Mouse (Mus musculus) limb, embryonic 14.5 days (tissue): ENCODE data around the gene Mustn1. TPM values are rescaled to one million over a fixed set of nuclear protein-coding genes. Genes with fewer than 3 reads are reported as not detected.

Source experiments
- ATAC-seq: fragments of 200-750 bp; cut with Nextera tagmentation; 2 replicates; pipeline ENCODE4 v1.8.0; 2017; ENCODE audit warnings: low read depth, moderate number of reproducible peaks, moderate TSS enrichment; ENCODE audit not compliant: low FRiP score
- DNase-seq: peaks from one replicate; pipeline ENCODE4 v3.0.0-alpha.2; 2015; ENCODE audit warnings: low spot score
- H3K27ac ChIP-seq: fragments of 300-500 bp; sonication (generic); replicated peaks from 2 replicates; pipeline ENCODE4 v1.5.1; 2014; ENCODE audit warnings: low read depth, mild to moderate bottlenecking, low read length, moderate library complexity, mixed read lengths
- H3K27me3 ChIP-seq: fragments of 300-500 bp; sonication (generic); 2 replicates; pipeline ENCODE4 v1.6.1; 2014; ENCODE audit warnings: low read length, mixed read lengths; ENCODE audit not compliant: control insufficient read depth, insufficient read depth
- H3K36me3 ChIP-seq: fragments of 300-500 bp; sonication (generic); 2 replicates; pipeline ENCODE4 v1.6.1; 2014; ENCODE audit warnings: mild to moderate bottlenecking, low read length, moderate library complexity, mixed read lengths; ENCODE audit not compliant: control insufficient read depth, insufficient read depth
- H3K4me1 ChIP-seq: fragments of 300-500 bp; sonication (generic); 2 replicates; pipeline ENCODE4 v1.6.1; 2014; ENCODE audit warnings: antibody characterized with exemption, low read length, mixed read lengths; ENCODE audit not compliant: control insufficient read depth, insufficient read depth
- H3K4me2 ChIP-seq: fragments of 300-500 bp; sonication (generic); replicated peaks from 2 replicates; pipeline ENCODE4 v1.6.1; 2014; ENCODE audit warnings: low read depth, mild to moderate bottlenecking, low read length, moderate library complexity; ENCODE audit not compliant: severe bottlenecking
- H3K4me3 ChIP-seq: fragments of 300-500 bp; sonication (generic); replicated peaks from 2 replicates; pipeline ENCODE4 v1.5.1; 2014; ENCODE audit warnings: low read length
- H3K9ac ChIP-seq: fragments of 300-500 bp; sonication (generic); 2 replicates; pipeline ENCODE4 v1.6.1; 2014; ENCODE audit warnings: mild to moderate bottlenecking, low read depth, low read length, moderate library complexity; ENCODE audit not compliant: severe bottlenecking
- H3K9me3 ChIP-seq: fragments of 300-500 bp; sonication (generic); 2 replicates; pipeline ENCODE4 v1.6.1; 2016; ENCODE audit warnings: low read length; ENCODE audit not compliant: control insufficient read depth
- POLR2A ChIP-seq: fragments of 200-500 bp; IDR thresholded peaks from 2 replicates; pipeline ENCODE4 v1.8.0; 2012; ENCODE audit warnings: inconsistent platforms, mild to moderate bottlenecking, moderate library complexity, borderline replicate concordance; ENCODE audit not compliant: insufficient read depth, insufficient read length; ENCODE audit errors: extremely low read depth
- WGBS: fragments of 180-500 bp; shearing (Covaris S2); extraction: QIAGEN DNeasy Blood & Tissue Kit; methylation state at CpG from one replicate; pipeline ENCODE4 v1.1.7; 2014; 5-methylcytosine and 5-hydroxymethylcytosine counted together
- polyA plus RNA-seq, 2 experiments: library from polyadenylated mRNA; depleted of rRNA in 1 of 2; stranded (reverse) in 1 of 2; unstranded in 1 of 2; fragments of >200 nt; fragmentation: Nextera tagmentation in 1 of 2; extraction: Ambion mirVana in 1 of 2; gene quantifications; 2 replicates each; pipeline versions ENCODE4 v1.2.1 to v1.2.3; 2012 to 2014

The Mustn1 gene
- polyA plus RNA-seq, 2 experiments = 17.7 to 24.8 TPM

GRCm38 (mm10) chr14:30906001-30906400 lies 27.0 kb downstream of the Mustn1 start:
- Histone ChIP-seq H3K9ac (no peak overlapping the region), H3K36me3 (no peaks in the 10 kb centered on the region), H3K4me2 (no peak overlapping the region), H3K4me1 (no peaks in the 10 kb centered on the region), H3K9me3 (no peaks in the 10 kb centered on the region), H3K27me3 (no peaks in the 10 kb centered on the region), H3K4me3 (no peak overlapping the region), H3K27ac (no peak overlapping the region)
- 87% methylated on average over 6 of the region's 6 CpGs for WGBS
- ATAC-seq (no peak), DNase-seq (no peak)
- no peak for TF ChIP-seq POLR2A

- TF ChIP-seq POLR2A = no peak
- WGBS = 67% methylated on average over 3 of the region's 3 CpGs
- no peak overlapping the region for H3K27ac ChIP-seq
- no peaks in the 10 kb centered on the region for H3K4me1 ChIP-seq
- ATAC-seq (no peak), DNase-seq (no peak)
- H3K9ac ChIP-seq = no peak overlapping the region
- H3K36me3 ChIP-seq = no peaks in the 10 kb centered on the region
- no peaks in the 10 kb centered on the region for H3K27me3 ChIP-seq
- H3K9me3 ChIP-seq = no peaks in the 10 kb centered on the region
- H3K4me3 ChIP-seq = no peak overlapping the region
- H3K4me2 ChIP-seq = no peak overlapping the region
Observed at GRCm38 (mm10) chr14:30907814-30908265, 28.8 kb downstream of the Mustn1 start.

DNA sequence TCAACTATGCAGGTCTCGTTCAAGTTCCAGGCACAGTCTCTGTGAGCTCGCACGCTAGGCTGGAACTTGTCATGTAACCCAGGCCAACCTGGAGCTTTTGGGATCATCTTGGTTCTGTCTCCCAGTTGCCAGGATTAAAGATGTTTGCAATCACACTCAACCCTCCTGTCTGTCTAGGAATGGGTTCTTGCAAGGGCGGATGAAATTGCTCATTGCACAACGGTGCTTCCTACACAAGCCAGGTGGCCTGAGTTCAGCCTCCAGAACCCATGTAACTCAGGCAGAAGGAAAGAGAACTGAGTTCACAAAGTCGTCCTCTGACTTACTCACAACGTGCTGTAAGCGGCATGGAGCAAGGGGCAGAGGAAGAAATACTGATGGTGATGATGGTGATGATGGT lies 32.1 kb downstream of the Mustn1 start:
- no peak overlapping the region for H3K27ac ChIP-seq

DNA sequence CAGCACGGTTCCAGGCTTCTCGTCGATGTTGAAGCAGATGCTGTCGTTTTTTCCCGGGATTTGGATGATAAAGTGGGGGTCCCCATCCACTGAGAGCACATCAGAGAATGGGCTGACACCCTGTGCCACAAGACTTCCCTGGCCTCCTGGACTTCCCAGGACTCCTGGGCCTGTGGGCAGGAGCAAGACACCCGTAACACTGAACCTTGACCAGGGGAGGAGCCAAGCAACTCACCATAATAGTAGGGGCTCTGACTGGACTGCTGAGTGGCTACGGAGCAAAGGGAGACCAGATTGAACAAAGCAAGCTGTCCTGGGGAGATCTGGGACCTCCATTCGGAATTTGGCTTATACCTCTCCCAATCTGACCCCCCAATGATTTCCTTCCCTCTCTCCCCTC lies 33.6 kb downstream of the Mustn1 start:
- Histone ChIP-seq H3K4me1 (no peaks in the 10 kb centered on the region), H3K36me3 (no peaks in the 10 kb centered on the region), H3K27me3 (no peaks in the 10 kb centered on the region), H3K9me3 (no peaks in the 10 kb centered on the region), H3K27ac (no peak overlapping the region), H3K9ac (no peak overlapping the region), H3K4me2 (no peak overlapping the region), H3K4me3 (no peak overlapping the region)
- no peak for ATAC-seq
- no peak for DNase-seq
- no peak for TF ChIP-seq POLR2A
- 84% methylated on average over 8 of the region's 8 CpGs for WGBS

More for the DNA sequence above, 32.1 kb downstream of the Mustn1 start:
- H3K27me3 ChIP-seq = no peaks in the 10 kb centered on the region
- H3K9ac ChIP-seq = no peak overlapping the region
- ATAC-seq (no peak), DNase-seq (no peak)
- no peak for TF ChIP-seq POLR2A
- H3K4me1 ChIP-seq = no peaks in the 10 kb centered on the region
- H3K36me3 ChIP-seq = no peaks in the 10 kb centered on the region
- no peaks in the 10 kb centered on the region for H3K9me3 ChIP-seq
- H3K4me2 ChIP-seq = no peak overlapping the region
- 89% methylated on average over 8 of the region's 8 CpGs for WGBS
- no peak overlapping the region for H3K4me3 ChIP-seq

DNA sequence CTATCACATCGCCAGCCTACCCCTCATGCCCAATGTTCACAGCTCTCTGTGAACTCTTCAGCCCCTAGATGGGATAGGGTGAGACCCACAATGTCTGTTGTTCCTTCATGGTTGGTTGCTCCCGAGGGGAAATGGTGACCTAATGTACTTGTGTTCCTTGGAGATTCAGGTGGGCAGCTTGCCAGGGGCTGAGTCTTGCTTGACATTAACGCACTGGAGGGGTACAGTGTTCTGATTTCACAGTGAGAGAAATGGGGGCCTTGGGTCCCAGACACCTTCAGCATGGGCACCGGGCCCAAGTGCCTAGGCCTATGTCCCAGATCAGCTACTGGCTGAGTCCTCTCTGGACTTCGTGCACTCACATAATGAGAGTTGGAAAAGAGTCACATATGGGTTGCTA lies 34.4 kb downstream of the Mustn1 start:
- Histone ChIP-seq H3K4me2 (no peak overlapping the region), H3K9ac (no peak overlapping the region), H3K27ac (no peak overlapping the region), H3K27me3 (no peaks in the 10 kb centered on the region), H3K4me1 (no peaks in the 10 kb centered on the region), H3K9me3 (no peaks in the 10 kb centered on the region), H3K4me3 (no peak overlapping the region), H3K36me3 (no peaks in the 10 kb centered on the region)
- ATAC-seq (no peak), DNase-seq (no peak)
- no peak for TF ChIP-seq POLR2A
- WGBS = 78% methylated on average over 5 of the region's 5 CpGs

DNA sequence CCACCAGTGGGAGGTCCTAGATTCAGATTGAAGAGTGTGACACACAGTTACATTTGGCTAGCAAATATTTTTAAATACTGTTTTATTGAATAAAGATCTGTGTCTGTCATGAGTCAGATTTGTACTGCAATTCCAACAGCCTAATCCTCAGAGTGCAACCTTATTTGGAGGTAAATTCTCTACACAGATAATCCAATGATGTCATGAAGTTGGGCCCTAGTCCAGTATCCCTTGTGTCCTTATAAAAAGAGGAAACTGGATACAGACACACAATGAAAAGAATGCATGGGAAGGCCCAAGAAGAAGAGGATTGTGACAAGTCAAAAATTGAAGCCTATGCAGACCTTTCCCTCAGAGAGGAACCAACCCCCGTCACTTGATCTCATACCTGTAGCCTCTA lies 37.5 kb downstream of the Mustn1 start:
- DNase-seq (no peak), ATAC-seq (no peak)
- TF ChIP-seq POLR2A = no peak
- no peak overlapping the region for H3K27ac ChIP-seq
- no peak overlapping the region for H3K4me3 ChIP-seq
- no peaks in the 10 kb centered on the region for H3K9me3 ChIP-seq
- no peak overlapping the region for H3K9ac ChIP-seq
- H3K36me3 ChIP-seq = no peaks in the 10 kb centered on the region
- no peaks in the 10 kb centered on the region for H3K27me3 ChIP-seq
- no peaks in the 10 kb centered on the region for H3K4me1 ChIP-seq
- no peak overlapping the region for H3K4me2 ChIP-seq
- 89% methylated on average over 1 of the region's 1 CpGs for WGBS
